Mouse (Mus musculus) hindbrain, postnatal 0 days (tissue): ENCODE results near the gene Klhl24. TPM values are rescaled to one million over a fixed set of nuclear protein-coding genes. Genes with fewer than 3 reads are reported as not detected.
A peak's percentile ranks its signal among the peaks of the same experiment; 100 is the strongest.

Experiments
- ATAC-seq: fragments of 200-750 bp; cut with Nextera tagmentation; 2 replicates; pipeline ENCODE4 v1.8.0; 2017; ENCODE audit warnings: mild to moderate bottlenecking, moderate TSS enrichment, moderate library complexity
- DNase-seq: peaks from one replicate; pipeline ENCODE4 v3.0.0-alpha.2; 2015; ENCODE audit warnings: low spot score
- H3K27ac ChIP-seq: fragments of 300-500 bp; sonication (generic); 2 replicates; pipeline ENCODE4 v1.5.1; 2014; ENCODE audit warnings: mild to moderate bottlenecking
- H3K27me3 ChIP-seq: fragments of 300-500 bp; sonication (generic); 2 replicates; pipeline ENCODE4 v1.6.1; 2014; ENCODE audit warnings: low read length, mixed read lengths; ENCODE audit not compliant: insufficient read depth
- H3K36me3 ChIP-seq: fragments of 300-500 bp; sonication (generic); 2 replicates; pipeline ENCODE4 v1.6.1; 2014; ENCODE audit warnings: low read length, mixed read lengths; ENCODE audit not compliant: insufficient read depth
- H3K4me1 ChIP-seq: fragments of 300-500 bp; sonication (generic); 2 replicates; pipeline ENCODE4 v1.6.1; 2014; ENCODE audit warnings: antibody characterized with exemption, low read length, mixed read lengths; ENCODE audit not compliant: insufficient read depth
- H3K4me2 ChIP-seq: fragments of 300-500 bp; sonication (generic); 2 replicates; pipeline ENCODE4 v1.6.1; 2014; ENCODE audit warnings: low read depth, mild to moderate bottlenecking, low read length, moderate library complexity, mixed read lengths
- H3K4me3 ChIP-seq: fragments of 300-500 bp; sonication (generic); 2 replicates; pipeline ENCODE4 v1.5.1; 2014; ENCODE audit warnings: low read length
- H3K9ac ChIP-seq: fragments of 300-500 bp; sonication (generic); replicated peaks from 2 replicates; pipeline ENCODE4 v1.6.1; 2014; ENCODE audit warnings: mild to moderate bottlenecking, low read length, moderate library complexity, mixed read lengths
- H3K9me3 ChIP-seq: fragments of 300-500 bp; sonication (generic); 2 replicates; pipeline ENCODE4 v1.6.1; 2016; ENCODE audit warnings: low read length, mixed read lengths
- CTCF ChIP-seq: IDR thresholded peaks from 2 replicates; pipeline ENCODE4 v1.5.1; 2016; ENCODE audit warnings: antibody characterized with exemption, control low read depth, low read depth
- WGBS: fragments of 180-500 bp; shearing (Covaris S2); extraction: QIAGEN DNeasy Blood & Tissue Kit; methylation state at CpG from one replicate; pipeline ENCODE4 v1.1.7; 2014; 5-methylcytosine and 5-hydroxymethylcytosine counted together
- polyA plus RNA-seq: library from polyadenylated mRNA; unstranded; fragments of >200 nt; fragmentation: Nextera tagmentation; extraction: Ambion mirVana; gene quantifications from 2 replicates; pipeline ENCODE4 v1.2.1, GENCODE M21; 2015
- total RNA-seq: library from RNA; depleted of rRNA; stranded (reverse); fragments of >200 nt; gene quantifications from 2 replicates; pipeline ENCODE4 v1.2.3, GENCODE M21; 2014

The Klhl24 gene
- total and polyA plus RNA-seq, 2 experiments from 2014 or later = 36.2 to 75.5 TPM

DNA sequence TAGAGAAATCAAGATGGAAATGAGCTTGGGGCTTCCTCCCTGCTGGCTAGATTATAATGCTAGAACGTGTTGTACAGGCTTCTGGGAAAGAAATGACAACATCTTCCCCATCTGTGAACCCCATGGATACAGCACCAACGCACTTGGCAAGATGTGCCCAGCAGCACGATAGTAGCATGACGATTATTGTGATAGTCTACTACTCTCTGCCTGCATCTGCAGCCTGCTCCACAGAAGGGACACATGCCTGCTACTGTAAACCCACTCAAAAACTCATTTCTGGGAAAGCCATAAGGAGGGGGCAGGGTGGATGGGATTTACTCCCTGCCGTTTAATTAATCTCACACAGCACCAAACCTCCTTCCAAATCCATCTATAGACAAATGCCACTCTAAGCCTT, 10.4 kb upstream of the Klhl24 start:
- no peaks in the 10 kb centered on the region for H3K36me3 ChIP-seq
- H3K4me3 ChIP-seq = no peak overlapping the region
- 66% methylated on average over 5 of the region's 5 CpGs for WGBS
- no peaks in the 10 kb centered on the region for H3K9me3 ChIP-seq
- ATAC-seq = no peak
- H3K4me2 ChIP-seq = no peak overlapping the region
- no peak for DNase-seq
- H3K4me1 ChIP-seq = no peaks in the 10 kb centered on the region
- H3K9ac ChIP-seq = no peak overlapping the region
- TF ChIP-seq CTCF = no peak
- no peak overlapping the region for H3K27ac ChIP-seq
- H3K27me3 ChIP-seq = no peaks in the 10 kb centered on the region

- no peaks in the 10 kb centered on the region for H3K27me3 ChIP-seq
- 89% methylated on average over 3 of the region's 3 CpGs for WGBS
- H3K9me3 ChIP-seq = no peaks in the 10 kb centered on the region
- no peaks in the 10 kb centered on the region for H3K4me1 ChIP-seq
- no peak overlapping the region for H3K4me3 ChIP-seq
- DNase-seq (no peak), ATAC-seq (no peak)
- no peak overlapping the region for H3K9ac ChIP-seq
- no peak overlapping the region for H3K27ac ChIP-seq
- no peak for TF ChIP-seq CTCF
- no peak overlapping the region for H3K4me2 ChIP-seq
- no peaks in the 10 kb centered on the region for H3K36me3 ChIP-seq
Observed at GRCm38 (mm10) chr16:20089636-20090035, 7.7 kb upstream of the Klhl24 start.

DNA sequence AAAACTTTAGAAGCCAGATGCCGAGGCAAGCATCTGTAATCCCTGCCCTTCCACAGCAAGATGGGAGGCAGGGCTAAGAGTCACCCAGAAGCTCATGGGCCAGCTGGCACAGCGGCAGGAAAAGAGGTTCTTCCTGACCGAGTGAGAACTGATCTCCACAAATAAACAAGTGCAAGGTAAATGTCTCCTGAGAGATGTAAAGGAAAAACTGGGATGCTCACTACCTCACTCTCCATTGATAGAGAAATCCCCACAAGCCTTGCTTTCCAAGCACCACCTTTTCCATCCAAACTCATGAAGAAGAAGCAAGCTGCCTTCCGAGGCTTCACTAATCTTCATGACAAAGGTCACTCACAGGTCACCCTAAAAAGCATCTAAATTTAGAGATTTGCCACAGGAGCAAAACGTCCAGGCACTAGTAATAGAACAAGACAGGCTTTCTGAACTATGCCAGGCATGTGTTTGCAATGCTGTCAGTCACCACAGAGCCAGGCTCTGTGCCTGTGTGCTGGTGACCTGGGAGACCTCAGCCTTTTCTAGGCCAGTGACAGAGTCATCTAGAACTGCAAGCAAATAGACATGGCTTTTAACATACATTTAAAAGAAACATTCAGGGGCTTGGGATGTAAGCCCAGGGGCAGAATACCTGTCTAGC, 6.3 kb upstream of the Klhl24 start:
- Histone ChIP-seq H3K4me3 (no peak overlapping the region), H3K9ac (no peak overlapping the region), H3K4me1 (no peaks in the 10 kb centered on the region), H3K27me3 (no peaks in the 10 kb centered on the region), H3K27ac (no peak overlapping the region), H3K4me2 (no peak overlapping the region), H3K9me3 (no peaks in the 10 kb centered on the region), H3K36me3 (no peaks in the 10 kb centered on the region)
- ATAC-seq (no peak), DNase-seq (no peak)
- WGBS = 59% methylated on average over 5 of the region's 5 CpGs
- TF ChIP-seq CTCF = no peak

DNA sequence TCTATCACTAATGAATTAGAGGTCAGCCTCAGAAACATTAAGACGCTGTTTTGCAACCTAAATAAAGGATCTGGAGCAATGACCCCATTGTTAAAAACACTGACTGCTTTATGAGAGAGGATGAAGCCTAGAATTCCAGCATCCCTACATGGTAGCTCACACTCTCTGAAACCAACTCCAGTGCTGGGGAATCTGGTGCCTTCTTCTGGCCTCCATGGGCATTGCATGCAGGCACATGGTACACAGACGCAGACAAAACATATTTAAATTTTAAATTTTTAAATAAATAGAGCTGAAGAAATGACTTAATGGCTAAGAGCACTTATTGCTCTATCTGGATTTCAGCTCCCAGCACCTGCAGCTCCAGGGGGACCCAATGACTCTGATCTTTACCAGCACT, 1.4 kb upstream of the Klhl24 start:
- no peak overlapping the region for H3K4me3 ChIP-seq
- no peaks in the 10 kb centered on the region for H3K27me3 ChIP-seq
- H3K9ac ChIP-seq = no peak overlapping the region
- H3K4me1 ChIP-seq = no peaks in the 10 kb centered on the region
- no peak for ATAC-seq
- H3K9me3 ChIP-seq = no peaks in the 10 kb centered on the region
- peak; percentile 50 for TF ChIP-seq CTCF
- DNase-seq = no peak
- no peak overlapping the region for H3K27ac ChIP-seq
- H3K36me3 ChIP-seq = no peaks in the 10 kb centered on the region
- no peak overlapping the region for H3K4me2 ChIP-seq
- WGBS = 83% methylated on average over 2 of the region's 2 CpGs

DNA sequence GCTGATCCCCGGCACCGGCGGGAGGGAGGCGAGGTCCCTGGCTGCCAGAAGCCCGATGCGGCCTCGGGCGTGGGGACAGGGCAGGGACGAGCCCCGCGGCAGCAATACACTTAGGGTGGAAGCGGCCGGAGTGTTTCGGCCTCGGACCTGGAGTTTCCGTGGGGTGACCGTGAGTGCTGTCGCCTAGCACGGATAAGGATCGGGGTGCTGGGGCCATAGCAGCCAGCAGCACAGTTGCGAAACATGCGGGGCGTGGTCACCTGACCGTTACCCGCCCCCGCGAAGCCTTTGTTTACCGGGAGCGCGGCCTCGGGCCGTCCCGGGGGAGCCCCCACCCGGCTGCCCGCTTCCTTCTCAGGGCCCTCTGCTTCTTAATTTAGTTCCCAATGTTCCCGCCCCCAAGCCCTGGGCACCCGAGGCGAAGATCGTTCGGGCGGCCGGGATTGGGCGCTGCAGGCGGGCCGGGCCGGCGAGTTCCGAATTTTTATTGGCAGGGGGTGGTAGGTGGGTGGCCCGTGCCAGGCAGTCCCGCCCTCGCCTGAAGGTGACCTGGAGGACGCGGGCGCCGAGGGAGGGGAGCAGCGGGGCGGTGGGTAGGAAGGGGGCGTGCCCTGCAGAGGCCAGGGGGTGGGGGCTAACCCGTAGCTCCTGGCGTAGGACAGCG, 501 bp downstream of the Klhl24 start:
- WGBS = under 1% methylated on average over 60 of the region's 61 CpGs
- no peak for TF ChIP-seq CTCF
- no peaks in the 10 kb centered on the region for H3K4me1 ChIP-seq
- H3K36me3 ChIP-seq = no peaks in the 10 kb centered on the region
- H3K4me3 ChIP-seq = peak overlapping the region; percentile 96
- ATAC-seq (peak; percentile 87), DNase-seq (peak; percentile 92)
- peak overlapping the region; percentile 58 for H3K4me2 ChIP-seq
- H3K9me3 ChIP-seq = no peaks in the 10 kb centered on the region
- H3K27ac ChIP-seq = peak overlapping the region; percentile 100
- H3K9ac ChIP-seq = peak overlapping the region; percentile 97
- no peaks in the 10 kb centered on the region for H3K27me3 ChIP-seq

GRCm38 (mm10) chr16:20098375-20098727, 1.0 kb downstream of the Klhl24 start:
- ATAC-seq (no peak), DNase-seq (no peak)
- Histone ChIP-seq H3K27ac (peak overlapping the region; percentile 100), H3K36me3 (peaks cover 2% of the 10 kb centered on the region; the same call in 1 of the 2 replicates), H3K27me3 (no peaks in the 10 kb centered on the region), H3K9me3 (no peaks in the 10 kb centered on the region), H3K9ac (peak overlapping the region; percentile 97), H3K4me3 (peak overlapping the region; percentile 96), H3K4me1 (no peaks in the 10 kb centered on the region), H3K4me2 (peak overlapping the region; percentile 58)
- 11% methylated on average over 4 of the region's 4 CpGs for WGBS
- no peak for TF ChIP-seq CTCF
